Mouse (Mus musculus) testis, postnatal 14 days (tissue): ENCODE results near the gene Cacna1d.

Source experiments
- DNase-seq: peaks from one replicate; pipeline ENCODE4 v3.0.0; 2021; ENCODE audit warnings: low spot score

The Cacna1d gene

GRCm38 (mm10) chr14:30167606-30168005 is 323.6 kb downstream of the Cacna1d start:
- DNase-seq: no peak

- no peak for DNase-seq
Measured at GRCm38 (mm10) chr14:30166036-30166435, 325.2 kb downstream of the Cacna1d start.

GRCm38 (mm10) chr14:30163733-30164708 is 327.2 kb downstream of the Cacna1d start:
- DNase-seq: no peak

GRCm38 (mm10) chr14:30147774-30148173 is 343.5 kb downstream of the Cacna1d start:
- no peak for DNase-seq

GRCm38 (mm10) chr14:30138379-30138964 is 352.8 kb downstream of the Cacna1d start:
- no peak for DNase-seq

GRCm38 (mm10) chr14:30137961-30138360 is 353.3 kb downstream of the Cacna1d start:
- DNase-seq: no peak

GRCm38 (mm10) chr14:30136965-30137364 is 354.3 kb downstream of the Cacna1d start:
- peak; percentile 72 for DNase-seq

- no peak for DNase-seq
Measured at GRCm38 (mm10) chr14:30135351-30135750, 355.9 kb downstream of the Cacna1d start.

- no peak for DNase-seq
Measured at GRCm38 (mm10) chr14:30133684-30134083, 357.6 kb downstream of the Cacna1d start.

GRCm38 (mm10) chr14:30131256-30131655 is 360.0 kb downstream of the Cacna1d start:
- DNase-seq: no peak

- DNase-seq: no peak
Measured at GRCm38 (mm10) chr14:30130092-30130491, 361.2 kb downstream of the Cacna1d start.

- no peak for DNase-seq
Measured at GRCm38 (mm10) chr14:30129378-30129777, 361.9 kb downstream of the Cacna1d start.

- no peak for DNase-seq
Measured at GRCm38 (mm10) chr14:30124951-30125690, 366.1 kb downstream of the Cacna1d start.

GRCm38 (mm10) chr14:30120023-30120422 is 371.2 kb downstream of the Cacna1d start:
- no peak for DNase-seq

- DNase-seq: no peak
Measured at GRCm38 (mm10) chr14:30113392-30114108, 377.7 kb downstream of the Cacna1d start.

- DNase-seq: peak; percentile 15
Measured at GRCm38 (mm10) chr14:30109079-30109478, 382.2 kb downstream of the Cacna1d start.

- DNase-seq: no peak
Measured at GRCm38 (mm10) chr14:30106550-30106949, 384.7 kb downstream of the Cacna1d start.

- no peak for DNase-seq
Measured at GRCm38 (mm10) chr14:30105551-30105950, 385.7 kb downstream of the Cacna1d start.

- DNase-seq: no peak
Measured at GRCm38 (mm10) chr14:30103946-30104536, 387.2 kb downstream of the Cacna1d start.

GRCm38 (mm10) chr14:30097239-30097638 is 394.0 kb downstream of the Cacna1d start:
- DNase-seq: no peak

- no peak for DNase-seq
Measured at GRCm38 (mm10) chr14:30092426-30092825, 398.8 kb downstream of the Cacna1d start.
